Mouse (Mus musculus): ENCODE measurements around the gene 5330417C22Rik. TPM values are rescaled to one million over a fixed set of nuclear protein-coding genes. Genes with fewer than 3 reads are reported as not detected.
"Not testable (repeated sequence)": the region's sequence is repeated elsewhere in the genome, so short reads cannot be mapped to it uniquely, and the experiment has no call there.

Gene 5330417C22Rik
- 0.12 TPM in 1 of 2 replicates, not detected in the other for total RNA-seq (2017)

- ATAC-seq (ENCODE audit: extremely low read depth, insufficient number of reproducible peaks, low FRiP score, poor library complexity, severe bottlenecking), result peak; percentile 33; the same call in 1 of the 2 replicates
Measured at GRCm38 (mm10) chr3:108536517-108537260, at the start of gene 5330417C22Rik. Gene 5330417C22Rik (minus strand): TSS chr3:108536536.

- no peak for ATAC-seq (ENCODE audit: extremely low read depth, insufficient number of reproducible peaks, low FRiP score, poor library complexity, severe bottlenecking)
Measured at GRCm38 (mm10) chr3:108584580-108584979, 48.2 kb upstream of the 5330417C22Rik start.

- no peak for ATAC-seq (ENCODE audit: extremely low read depth, insufficient number of reproducible peaks, low FRiP score, poor library complexity, severe bottlenecking)
Measured at GRCm38 (mm10) chr3:108574018-108574417, 37.7 kb upstream of the 5330417C22Rik start.

DNA sequence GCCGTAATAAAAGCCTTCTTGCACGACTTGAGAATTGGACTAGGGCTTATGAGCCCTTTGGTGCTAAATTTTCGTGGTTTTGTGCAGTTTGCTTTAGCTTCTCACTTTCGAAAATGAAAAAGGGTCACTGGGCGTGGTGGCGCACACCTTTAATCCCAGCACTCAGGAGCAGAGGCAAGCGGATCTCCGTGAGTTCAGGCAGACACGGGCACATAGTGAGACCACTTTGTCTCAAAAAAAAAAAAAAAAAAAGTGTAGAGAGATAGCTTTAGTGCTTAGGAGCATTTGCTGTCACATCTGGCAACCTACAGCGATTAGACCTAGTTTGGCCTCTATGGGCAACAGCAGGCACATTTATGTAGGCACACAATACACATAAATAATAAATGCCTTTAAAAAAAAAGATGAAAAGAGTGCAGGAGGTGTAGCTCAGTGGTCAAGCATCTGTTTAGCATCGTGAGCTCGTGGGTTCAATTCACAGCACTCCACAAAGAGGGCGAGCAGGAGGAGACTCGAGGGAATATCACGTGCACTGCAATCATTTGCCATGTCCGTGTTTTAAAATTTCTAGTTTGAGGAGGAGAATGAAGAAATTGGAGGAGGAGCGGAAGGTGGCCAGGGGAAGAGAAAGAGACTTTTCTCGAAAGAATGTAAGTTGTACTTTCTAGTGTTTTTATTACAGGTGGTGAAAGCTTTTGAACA is 36.1 kb upstream of the 5330417C22Rik start:
- ATAC-seq (ENCODE audit: extremely low read depth, insufficient number of reproducible peaks, low FRiP score, poor library complexity, severe bottlenecking), result no peak

DNA sequence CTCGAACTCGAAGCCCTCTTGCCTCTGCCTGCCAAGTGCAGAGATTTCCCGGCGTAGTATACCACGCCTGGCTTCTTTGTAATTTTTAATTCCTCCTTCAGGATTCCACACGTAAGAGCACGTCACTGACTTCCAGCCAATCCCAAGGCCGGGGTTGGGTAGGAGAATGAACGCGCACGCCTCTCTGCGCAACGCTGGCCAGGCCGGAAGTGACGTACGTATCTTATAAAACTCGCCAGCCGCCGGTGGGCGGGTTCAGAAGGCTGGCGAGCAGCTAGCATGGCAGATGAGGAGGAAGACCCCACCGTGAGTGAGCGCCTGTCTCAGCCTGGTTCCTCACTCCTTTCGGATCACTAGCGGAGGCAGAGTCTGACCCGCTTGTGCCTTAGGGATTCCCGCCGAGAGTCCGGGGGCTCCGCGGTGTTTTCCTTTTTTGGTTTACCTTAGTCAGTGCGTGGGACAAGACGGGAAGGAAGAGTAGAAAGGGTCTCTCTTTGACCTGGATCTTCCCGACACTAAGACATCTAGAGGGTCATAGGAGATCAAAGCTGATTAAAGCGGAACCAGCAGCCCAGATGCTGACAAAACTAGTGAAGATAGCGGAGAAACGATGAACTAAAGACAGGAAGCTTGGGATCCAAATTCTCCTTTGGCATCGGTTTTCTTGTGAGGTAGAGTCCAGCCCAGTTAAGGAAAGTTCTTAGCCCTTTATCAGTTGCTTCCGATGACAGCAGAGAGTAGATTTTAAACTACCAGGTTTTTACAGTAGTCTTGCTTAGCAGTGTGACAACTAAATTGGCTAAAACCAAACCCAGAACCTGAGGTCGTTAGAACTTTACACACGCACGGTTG is 35.3 kb upstream of the 5330417C22Rik start, which contains the start of gene Taf13:
TSS of gene Taf13 (plus strand) at position 256 of the 852 bp plus-strand sequence.
- ATAC-seq (ENCODE audit: extremely low read depth, insufficient number of reproducible peaks, low FRiP score, poor library complexity, severe bottlenecking), result peak; percentile 98

GRCm38 (mm10) chr3:108570813-108571212 is 34.5 kb upstream of the 5330417C22Rik start:
- ATAC-seq (ENCODE audit: extremely low read depth, insufficient number of reproducible peaks, low FRiP score, poor library complexity, severe bottlenecking), result no peak

- ATAC-seq (ENCODE audit: extremely low read depth, insufficient number of reproducible peaks, low FRiP score, poor library complexity, severe bottlenecking), result not testable (repeated sequence)
Measured at GRCm38 (mm10) chr3:108569636-108570035, 33.3 kb upstream of the 5330417C22Rik start.

DNA sequence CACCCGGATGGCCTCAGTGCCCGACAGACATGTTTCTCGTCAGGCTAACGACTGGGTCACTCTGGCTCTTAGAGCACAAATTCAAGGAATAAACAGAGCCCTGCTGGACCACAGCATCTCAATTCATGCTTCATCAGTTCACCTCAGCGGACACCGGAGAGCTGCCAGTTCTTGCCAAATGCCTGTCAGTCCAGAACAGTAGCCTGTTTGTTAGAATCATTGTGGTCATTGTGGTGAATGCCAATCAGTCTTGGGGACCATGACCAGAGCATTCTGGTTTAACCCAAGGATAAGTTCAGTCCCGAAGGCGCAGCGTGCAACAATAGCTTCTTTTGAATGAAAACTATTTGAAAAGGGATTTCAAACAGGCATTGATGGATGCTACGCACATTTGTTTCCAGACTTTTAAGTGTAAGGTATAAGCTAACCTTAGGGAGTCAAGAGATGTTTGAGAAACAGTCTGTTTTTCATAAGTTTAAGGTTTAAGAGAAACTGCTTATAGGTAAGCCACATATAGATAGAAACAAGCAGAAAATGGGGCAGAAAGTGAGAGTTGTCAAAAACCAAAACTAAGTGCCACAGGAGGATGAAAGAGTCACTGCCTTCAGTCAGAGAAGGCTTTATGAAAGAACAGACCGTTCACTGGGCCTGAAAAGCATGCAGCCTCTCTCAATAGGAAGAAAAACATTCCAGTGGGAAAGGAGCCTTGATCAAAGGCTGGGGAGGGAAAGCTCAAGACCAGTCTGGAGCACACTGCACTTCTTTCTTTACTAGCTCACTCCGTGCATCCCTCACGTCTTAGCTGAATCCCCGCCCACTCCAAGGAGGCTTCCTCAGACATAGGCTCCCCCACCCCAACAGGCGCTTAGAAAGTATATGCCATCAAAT is 31.9 kb upstream of the 5330417C22Rik start:
- ATAC-seq (ENCODE audit: extremely low read depth, insufficient number of reproducible peaks, low FRiP score, poor library complexity, severe bottlenecking), result no peak

- peak; percentile 60 for ATAC-seq (ENCODE audit: extremely low read depth, insufficient number of reproducible peaks, low FRiP score, poor library complexity, severe bottlenecking)
Measured at GRCm38 (mm10) chr3:108563309-108563708, 27.0 kb upstream of the 5330417C22Rik start.

GRCm38 (mm10) chr3:108562777-108563271 is 26.5 kb upstream of the 5330417C22Rik start:
- ATAC-seq (ENCODE audit: extremely low read depth, insufficient number of reproducible peaks, low FRiP score, poor library complexity, severe bottlenecking), result peak; percentile 10; the same call in 1 of the 2 replicates

DNA sequence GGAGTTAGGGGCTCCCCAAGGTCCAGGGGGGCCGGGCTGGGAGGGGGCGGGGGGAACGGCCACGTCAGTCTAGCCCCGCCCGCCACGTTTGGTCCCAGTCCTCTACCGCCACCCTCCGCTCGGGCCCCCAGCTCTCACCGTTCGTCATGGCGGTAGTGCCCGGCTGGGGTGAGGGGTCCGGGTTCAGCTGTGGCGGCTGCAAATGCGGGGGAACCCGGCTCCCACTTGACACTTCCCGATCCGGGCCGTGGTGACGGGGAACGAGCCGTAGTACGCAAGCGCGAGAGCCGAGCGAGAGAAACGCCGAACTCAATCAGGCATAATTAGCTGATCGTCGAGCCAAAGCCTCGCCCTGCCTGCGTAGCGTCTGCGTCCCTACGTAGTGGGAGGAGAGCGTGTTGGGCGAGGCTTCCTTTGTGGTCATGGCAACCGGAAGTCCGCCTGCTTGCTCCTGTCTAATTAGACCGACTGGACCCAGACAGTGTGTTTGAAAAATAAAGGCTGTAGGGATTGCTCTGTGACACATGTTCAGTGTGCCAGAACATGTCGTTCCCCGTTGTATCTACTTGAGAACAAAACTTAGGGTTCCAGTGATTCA is 25.9 kb upstream of the 5330417C22Rik start, which contains the start of gene Tmem167b:
TSS of gene Tmem167b (minus strand) at position 334 of the 598 bp plus-strand sequence.
- peak; percentile 96 for ATAC-seq (ENCODE audit: extremely low read depth, insufficient number of reproducible peaks, low FRiP score, poor library complexity, severe bottlenecking)

DNA sequence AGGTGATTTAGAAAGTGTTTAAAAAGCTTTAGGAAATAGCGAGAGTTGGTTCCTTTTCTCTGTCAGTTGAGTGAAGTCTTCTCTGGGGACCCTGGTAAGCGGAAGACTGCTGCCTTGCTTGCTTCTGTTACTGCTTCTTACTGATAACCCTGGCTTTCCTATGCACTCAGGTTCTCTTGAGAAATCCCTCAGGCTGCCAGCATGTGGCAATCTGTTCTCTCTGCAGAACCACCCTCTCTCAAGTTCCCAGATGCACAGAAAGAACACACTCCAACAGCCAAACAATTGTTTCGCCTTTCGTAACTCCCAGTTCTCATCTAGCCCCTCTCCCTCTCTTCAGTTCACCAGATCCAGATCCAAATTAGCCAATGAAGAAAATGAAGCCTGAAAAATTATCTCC is 21.6 kb upstream of the 5330417C22Rik start:
- no peak for ATAC-seq (ENCODE audit: extremely low read depth, insufficient number of reproducible peaks, low FRiP score, poor library complexity, severe bottlenecking)

- ATAC-seq (ENCODE audit: extremely low read depth, insufficient number of reproducible peaks, low FRiP score, poor library complexity, severe bottlenecking), result peak; percentile 100
Measured at GRCm38 (mm10) chr3:108554587-108555312, 18.4 kb upstream of the 5330417C22Rik start.

DNA sequence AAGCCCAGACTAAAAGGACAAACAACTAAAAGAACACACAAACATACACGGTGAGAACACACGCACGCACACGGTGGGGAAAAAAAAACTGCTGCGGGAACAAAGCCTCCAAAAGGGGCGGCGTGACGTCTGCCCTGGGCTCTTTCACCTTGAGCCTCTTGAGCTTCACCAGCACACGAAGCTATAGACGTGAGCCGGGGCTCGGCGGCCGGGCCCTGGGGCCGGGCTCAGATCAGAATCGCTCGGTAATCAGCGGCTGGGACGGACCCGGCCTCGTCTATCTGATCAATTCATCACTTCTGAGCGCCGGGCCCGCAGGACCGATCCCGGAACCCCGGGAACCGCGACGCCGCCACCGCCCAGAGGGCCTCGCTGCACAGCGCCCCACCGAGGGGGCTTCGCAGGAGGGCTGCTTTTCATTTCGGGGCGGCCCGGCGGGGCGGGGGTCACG is 17.8 kb upstream of the 5330417C22Rik start:
- ATAC-seq (ENCODE audit: extremely low read depth, insufficient number of reproducible peaks, low FRiP score, poor library complexity, severe bottlenecking), result no peak

DNA sequence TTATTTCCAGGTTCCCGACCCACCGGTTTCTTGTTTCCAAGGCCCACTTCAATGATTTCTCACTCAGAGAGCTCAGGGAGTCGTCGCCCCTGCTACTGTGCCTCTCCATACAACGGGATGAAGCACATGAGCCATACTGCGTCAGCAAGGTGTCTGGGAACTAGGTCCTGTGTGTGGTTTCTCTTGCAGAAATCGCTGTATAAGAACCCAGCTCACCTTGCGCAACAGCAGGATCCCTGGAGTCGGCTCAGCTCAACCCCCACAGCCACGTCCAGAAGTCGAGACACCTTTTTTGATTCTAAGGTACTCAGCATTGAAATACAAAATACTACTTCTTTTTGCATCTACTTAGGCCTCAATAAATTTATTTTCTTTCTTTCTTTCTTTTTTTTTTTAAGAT is 6.0 kb upstream of the 5330417C22Rik start:
- ATAC-seq (ENCODE audit: extremely low read depth, insufficient number of reproducible peaks, low FRiP score, poor library complexity, severe bottlenecking), result no peak

GRCm38 (mm10) chr3:108537303-108537702 is 967 bp upstream of the 5330417C22Rik start:
- ATAC-seq (ENCODE audit: extremely low read depth, insufficient number of reproducible peaks, low FRiP score, poor library complexity, severe bottlenecking), result peak; percentile 75; the same call in 1 of the 2 replicates

Measured in neutrophil, adult 5-6 weeks (primary cell).